Comparison of ENCODE assay signal across 22 mouse cellular contexts in genomic region chr8:11947766-11948165, GRCm38 (mm10).
DNase-seq lines count a peak whose midpoint lies in the region; ATAC-seq lines count a peak whose summit lies in the region.
"Had no signal": no experiment of that assay in that cellular context is flagged by ENCODE, and none has a peak within 500 bp of the region (broad histone marks: within the 10 kb centered on the region; RNA-seq: fewer than 3 reads in every experiment).

No protein-coding gene starts in this region.

- intact Hi-C loops in heart, postnatal 14 days (cut with DNase I) = no loop called here

- peak; percentile 72 for DNase-seq in heart, adult 11 months
- DNase-seq in heart, postnatal 14 days = no peak
- peak; percentile 7 to 48 for DNase-seq in spleen, postnatal 4 days (ENCODE audit: low spot score in 2 of 2)
- DNase-seq in spleen, postnatal 36 days (ENCODE audit: low spot score in 2 of 2) = no peak
- peak; percentile 10 for DNase-seq in urinary bladder, adult 2 months (ENCODE audit: low spot score)
- DNase-seq in urinary bladder, postnatal 10 days (ENCODE audit: low spot score) = no peak
- no peak for DNase-seq in layer of hippocampus, adult 9-10 months (ENCODE audit: low spot score)
- DNase-seq: adrenal gland, adult 8-10 months; adrenal gland, postnatal 14 days; adrenal gland, postnatal 36 days; B cell, adult 2 months; cerebellum, adult 18-20 months; cerebellum, adult 8-10 months; cerebellum, adult 9-11 months; cerebellum, postnatal 14 days; cerebellum, postnatal 36 days; embryo, embryonic 11 days had no signal

- 0 out of 2 replicates have a peak, but pooled peaks have one; percentile 27 for ATAC-seq in monocyte, adult 5-6 weeks (replicated peaks; ENCODE audit: insufficient number of reproducible peaks, low FRiP score, low TSS enrichment, poor library complexity, severe bottlenecking)
- ATAC-seq: activated CD4-positive, CD25-positive, alpha-beta regulatory T cell, adult 4 months; CD4-positive, CD25-positive, alpha-beta regulatory T cell, adult 4 months; forebrain, embryonic 14.5 days; Patski had no signal

Comparison
In these comparisons a context has a peak if more than half of its experiments do, and no peak if none do; other contexts are left out.
1. DNase-seq: peak in heart, adult 11 months (single experiment), spleen, postnatal 4 days (2 of 2) and urinary bladder, adult 2 months (single experiment); none in heart, postnatal 14 days (0 of 2), spleen, postnatal 36 days (0 of 2), urinary bladder, postnatal 10 days (single experiment) and layer of hippocampus, adult 9-10 months (single experiment).